Mouse (Mus musculus) brain, adult 2 months (tissue): Measurements from ENCODE around the gene Calhm6.

Source experiments
- DNase-seq: peaks from one replicate; pipeline ENCODE4 v3.0.0; 2011; ENCODE audit warnings: low read depth, low spot score

Gene Calhm6

DNA sequence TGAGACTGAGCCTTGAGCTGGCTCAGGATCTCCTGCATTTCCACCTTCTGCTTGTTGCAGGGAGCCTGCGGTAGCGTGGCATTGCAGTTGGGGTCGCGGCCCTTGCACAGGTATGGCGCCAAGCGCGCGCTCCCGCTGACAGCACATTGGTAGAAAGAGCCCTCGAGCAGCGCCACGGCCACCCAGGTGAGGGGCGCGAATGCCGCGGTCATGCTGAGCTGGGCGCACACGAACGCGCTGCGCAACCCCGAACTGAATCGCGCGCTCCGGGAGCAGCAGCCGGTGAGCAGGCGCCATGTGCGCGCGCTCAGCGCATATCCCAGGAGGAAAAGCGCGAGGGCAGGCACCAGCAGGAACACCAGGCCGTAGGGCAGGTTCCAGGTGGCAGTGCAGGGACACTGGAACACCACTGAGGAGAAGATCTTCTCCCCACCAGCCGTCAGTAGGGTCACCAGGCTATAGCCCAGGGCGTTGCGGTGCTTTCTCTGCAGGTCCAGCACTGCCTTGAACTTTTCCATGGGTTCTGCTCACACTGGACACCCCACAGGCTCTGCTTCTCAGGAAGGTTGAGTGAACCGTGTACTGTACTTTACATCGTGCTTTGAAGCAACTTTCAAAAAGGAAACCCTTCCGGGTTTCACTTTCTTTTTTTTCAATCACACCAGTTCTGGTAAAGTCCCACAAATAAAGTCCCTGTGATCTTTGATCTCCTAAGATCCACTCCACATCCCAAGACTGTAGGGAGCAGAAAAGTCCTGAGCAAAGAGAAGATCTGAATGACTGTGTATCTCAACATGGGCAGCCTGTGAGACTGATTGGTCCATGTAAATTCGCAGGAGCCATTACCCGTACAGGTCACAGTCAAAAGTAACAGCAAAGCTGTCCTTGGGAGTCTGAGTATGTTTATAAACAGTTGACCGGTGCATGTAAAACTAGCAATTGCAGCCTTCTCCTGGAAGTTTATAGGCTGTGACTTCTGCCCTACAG, at the start of gene Calhm6:
TSS of gene Calhm6 (minus strand) at position 593 of the 987 bp plus-strand sequence.
- peak; percentile 69 for DNase-seq

DNA sequence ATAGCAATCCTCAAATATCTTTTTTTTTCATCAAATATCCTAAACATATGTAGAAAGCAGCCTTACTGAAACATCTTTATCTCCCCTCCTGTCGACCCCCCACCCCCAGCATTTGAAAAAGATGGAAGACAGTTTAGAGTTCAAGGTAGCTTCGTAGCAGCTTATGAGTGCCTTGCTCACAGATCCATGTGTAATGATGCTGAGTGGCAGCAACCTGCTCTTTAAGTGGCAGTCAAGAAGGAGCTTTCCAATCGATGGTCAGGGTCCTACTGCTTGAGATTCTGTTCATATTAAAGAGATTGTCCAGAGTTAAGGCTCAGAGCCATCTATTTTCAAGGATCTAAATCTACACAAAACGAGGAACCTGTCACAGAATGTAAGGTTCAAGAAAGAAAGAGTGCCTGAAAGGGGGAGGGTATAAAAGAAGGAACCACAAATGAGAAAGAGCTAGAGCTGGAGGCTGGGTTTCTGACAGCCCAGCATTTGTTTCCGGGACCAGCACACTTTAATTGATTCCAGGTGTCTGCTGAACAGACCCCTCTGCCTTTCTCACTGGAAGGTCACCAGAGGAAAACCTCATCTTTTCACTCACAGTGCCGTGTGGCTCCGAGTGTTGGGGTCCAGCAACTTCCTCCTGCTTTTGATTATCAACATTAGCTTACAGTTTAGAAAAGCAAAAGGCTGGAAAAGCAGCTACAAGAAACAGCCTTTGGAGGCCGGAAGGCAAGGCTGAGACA, 48.3 kb upstream of the Calhm6 start:
- DNase-seq, result no peak

DNA sequence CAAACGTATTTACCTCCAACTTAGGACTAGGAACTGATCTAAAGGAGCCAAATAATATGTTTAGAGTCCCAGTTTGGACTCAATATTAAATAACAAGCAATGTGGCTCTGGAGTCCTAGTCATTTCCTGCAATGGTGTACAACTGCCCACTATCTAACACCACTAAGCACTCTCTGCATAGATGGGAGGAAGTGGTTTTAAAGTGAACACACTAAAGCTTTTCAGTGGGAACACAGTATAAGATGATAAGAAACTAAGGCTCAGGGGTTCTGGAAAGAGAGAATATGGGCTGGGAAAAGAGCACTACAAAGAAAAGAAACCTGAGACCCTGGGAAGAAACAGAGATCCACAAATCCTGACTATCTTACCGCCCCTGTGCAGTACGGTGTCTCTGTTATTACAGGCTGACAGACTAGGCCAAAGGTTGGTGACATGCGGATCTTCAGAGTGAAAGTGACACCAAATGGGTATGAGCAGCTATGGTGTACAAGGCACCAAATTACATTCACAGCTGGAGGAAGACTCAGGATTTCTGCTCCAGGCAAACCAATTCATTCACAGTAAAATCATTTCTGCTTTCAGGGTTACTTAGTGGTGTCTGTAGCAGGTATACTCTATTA, 45.0 kb upstream of the Calhm6 start:
- DNase-seq, result no peak

DNA sequence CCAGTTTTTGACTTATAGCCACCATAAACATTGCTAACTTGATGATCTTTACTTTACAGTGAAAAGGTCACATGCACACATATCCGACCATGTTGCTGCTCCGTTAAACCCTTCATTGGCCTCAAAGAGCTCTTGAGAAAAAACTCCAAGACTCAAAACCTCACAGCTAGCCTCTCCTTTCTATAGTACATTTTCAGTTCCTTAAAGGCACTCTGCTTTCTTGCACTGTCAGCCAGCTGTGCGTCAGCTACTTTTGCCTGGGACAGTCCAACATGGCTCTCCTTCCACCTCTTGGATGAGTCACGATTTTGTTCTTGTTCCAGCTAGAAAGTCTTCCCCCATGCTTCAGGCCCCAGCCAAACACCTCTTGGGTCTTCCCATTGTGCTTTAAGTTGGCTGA, 43.9 kb upstream of the Calhm6 start:
- DNase-seq, result peak; percentile 18

DNA sequence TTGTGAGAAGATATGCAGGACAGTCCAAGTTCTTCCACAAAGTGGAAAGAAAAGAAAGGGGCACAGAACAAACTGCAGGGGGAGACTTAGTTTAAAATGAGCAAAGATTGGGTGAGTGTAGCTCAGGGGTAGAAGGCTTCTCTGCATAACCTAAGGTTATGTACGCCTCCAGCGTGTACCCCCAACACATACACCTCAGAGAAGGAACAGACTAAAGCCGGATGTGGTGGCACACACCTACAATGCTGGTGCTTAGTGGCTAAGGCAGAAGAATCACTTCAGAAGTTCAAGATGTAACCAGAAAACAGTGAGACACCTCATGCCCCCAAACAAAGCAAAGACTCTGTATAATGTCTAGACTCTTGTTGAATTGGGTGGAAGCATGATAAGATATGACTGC, 43.4 kb upstream of the Calhm6 start:
- DNase-seq, result no peak

DNA sequence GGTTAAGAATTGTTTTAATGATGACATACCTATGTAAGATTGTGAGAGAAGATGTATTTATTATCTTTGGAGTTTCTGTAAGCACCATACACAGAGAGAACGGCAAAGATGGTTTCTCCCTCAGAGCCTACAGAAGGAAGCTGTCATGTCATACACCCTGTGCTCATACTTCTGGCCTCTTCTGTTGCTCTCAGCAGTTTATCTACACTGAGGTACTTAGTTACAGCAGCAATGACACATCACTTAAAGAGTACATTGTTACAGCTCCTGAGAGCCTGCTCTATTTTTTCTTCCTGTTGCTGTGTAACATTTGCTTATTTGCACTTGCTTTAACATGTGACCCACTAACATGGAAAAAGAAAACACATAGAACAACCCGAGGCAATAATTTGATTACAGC, 39.2 kb upstream of the Calhm6 start:
- DNase-seq, result no peak

DNA sequence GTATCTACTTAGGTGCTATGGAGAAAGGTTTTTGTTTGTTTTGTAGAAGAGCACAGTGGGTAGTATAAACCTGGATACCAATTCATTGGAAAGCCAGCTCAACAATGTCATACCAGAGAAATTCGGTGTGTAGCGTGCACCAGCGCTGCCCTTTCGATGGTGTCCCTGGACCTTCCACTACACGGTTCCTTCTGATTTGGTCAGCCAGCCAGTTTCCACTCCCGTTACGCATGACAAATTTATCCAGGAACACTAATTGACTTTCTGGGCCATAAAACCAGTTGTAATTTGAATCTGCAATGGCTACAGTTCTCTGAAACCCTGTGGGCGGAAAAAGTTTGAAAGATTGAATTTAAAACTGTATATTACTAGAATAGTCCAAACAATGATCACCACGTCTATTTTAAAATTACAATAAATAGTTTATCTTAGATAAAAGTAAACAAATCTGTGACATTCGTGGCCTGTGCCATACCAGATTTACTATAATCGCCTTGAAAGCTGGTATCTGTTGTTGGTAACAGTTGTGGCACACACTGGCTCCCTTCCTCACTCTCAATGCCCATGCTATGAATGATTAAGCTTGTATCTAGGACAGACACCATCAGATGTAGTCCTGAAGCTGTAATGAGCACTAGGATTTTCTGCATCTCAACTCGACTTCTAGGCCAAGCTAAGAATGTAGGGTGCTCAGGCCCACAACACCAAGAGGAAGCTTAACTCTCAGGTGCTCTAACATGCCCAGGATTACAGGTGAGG, 28.2 kb upstream of the Calhm6 start:
- DNase-seq, result no peak

DNA sequence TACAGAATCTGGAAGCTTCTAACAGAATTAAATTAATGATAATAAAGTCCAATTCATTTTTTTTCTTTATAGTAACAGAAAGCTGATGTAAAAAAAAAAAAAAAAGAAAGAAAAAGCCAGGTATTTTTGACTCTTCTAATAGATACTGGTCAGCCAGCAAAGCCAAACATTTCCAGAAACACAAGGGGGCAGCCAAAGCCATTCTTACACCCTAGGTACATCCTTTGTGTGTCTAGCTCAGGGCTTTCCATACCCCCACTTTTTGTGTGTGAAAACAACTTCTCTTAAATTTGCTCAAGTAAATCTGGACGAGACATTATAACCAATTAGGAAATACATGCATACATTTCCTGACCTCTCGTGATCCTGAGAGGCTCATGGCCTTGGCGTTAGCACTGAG, 24.0 kb upstream of the Calhm6 start:
- DNase-seq, result peak; percentile 37

DNA sequence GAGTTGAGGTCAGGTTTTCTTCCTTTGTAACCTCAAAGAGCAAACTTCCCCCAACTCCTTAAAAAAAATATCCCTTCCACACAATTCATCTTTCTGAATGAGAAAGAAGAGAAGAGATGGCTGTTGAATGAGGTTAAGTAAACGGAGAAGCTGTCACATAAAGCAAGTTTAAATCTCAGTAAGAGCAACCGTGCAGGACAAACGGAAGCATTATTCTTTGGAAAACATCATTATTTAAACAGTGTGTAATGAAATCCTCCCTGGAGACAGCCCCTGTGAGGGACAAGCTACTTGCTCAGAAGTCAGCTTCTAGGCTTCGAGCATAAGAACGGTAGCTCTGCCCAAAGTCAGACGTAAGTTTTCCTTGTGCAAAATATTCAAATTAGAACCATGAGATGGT, 22.7 kb upstream of the Calhm6 start:
- DNase-seq, result no peak

DNA sequence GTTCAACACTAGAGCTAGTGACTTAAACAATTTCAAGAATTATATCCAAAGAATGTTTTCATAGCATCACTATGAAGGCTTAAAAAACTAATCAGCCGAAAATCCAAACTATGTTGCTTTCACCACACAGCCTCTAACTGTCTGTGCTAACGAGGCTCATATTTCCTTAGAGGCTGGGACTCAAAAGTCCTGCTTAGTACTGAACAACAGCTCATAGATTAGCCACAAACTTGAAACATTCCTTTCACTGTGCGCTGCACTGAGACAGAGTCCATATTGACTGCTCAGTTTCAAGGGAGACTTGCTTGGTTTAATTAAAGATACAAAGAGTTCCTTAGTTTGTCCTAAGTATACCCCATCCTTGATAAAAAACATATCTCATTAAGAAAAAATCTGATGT, 22.0 kb upstream of the Calhm6 start:
- DNase-seq, result no peak

DNA sequence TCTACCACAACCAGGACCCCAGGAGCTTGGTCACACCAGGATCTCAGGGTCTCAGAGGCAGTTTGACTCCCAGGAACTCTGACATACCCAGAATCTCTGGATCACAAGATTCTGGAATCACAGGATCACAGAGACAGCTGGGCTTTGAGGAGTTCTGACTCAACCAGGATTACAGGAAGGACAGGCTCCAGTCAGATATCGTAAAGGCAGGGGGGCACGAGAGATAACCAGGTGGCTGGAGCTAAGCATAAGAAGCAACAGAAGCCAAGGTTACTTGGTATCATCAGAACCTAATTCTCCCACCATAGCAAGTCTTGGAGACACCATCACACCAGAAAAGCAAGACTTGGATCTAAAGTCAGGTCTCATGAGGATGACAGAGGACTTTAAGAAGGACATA, 13.9 kb upstream of the Calhm6 start:
- DNase-seq, result no peak

DNA sequence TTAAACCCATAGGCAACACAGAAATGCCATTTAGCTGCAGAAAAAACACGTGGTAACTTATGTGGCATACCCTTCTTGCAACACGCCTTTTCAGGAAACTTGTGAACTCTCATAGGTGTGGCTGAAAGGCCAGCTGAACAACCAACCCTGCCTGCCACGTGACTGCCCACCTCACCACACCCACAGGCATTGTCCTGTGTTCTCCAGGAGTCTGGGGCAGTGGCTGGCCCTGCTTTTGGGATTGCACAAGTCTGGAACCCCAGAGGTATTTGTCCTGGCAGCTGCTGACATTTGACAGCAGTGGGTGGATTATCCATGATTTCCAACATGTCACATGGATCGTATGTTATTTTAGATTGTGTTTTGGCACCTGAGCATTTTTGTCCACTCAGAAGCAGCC, 12.0 kb upstream of the Calhm6 start:
- no peak for DNase-seq

DNA sequence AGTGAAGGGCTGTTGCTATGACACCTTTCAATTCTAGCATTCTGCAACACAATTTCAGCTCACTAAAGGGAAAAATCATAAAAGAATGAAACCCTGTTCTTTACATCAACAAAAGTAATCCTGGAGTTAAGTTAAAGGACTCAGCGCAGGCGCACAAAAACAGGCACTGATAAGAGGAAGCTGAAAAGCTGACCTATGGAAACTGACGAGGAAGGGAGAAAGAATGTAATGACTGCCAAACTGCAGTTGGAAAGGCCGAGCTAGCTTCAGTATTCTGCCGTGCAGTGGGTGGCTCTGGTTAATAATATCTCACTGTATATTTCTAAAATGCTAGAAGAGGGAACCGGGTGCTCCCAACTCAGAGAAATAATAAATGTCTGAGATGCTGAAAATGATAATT, 10.2 kb upstream of the Calhm6 start:
- DNase-seq, result peak; percentile 27

DNA sequence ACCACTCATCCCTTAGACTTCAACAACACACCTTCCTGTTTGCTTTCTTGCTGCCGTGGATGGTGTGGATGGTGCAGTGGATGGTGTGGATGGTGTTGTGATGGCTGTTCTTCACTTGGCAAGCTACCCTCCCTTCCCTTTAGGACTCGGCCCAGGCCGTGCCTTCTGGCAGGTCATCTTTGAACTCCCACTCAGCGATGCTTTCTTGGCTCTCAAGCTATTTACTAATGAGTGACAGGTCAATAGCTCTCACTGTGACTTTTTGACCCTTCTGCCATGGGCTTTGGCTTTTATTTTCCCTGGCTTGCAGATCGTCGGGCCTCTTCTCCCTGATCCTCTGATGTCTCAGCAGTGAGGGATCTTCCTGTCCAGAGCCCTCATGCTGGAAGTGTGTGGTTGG, 8.6 kb upstream of the Calhm6 start:
- DNase-seq, result no peak

DNA sequence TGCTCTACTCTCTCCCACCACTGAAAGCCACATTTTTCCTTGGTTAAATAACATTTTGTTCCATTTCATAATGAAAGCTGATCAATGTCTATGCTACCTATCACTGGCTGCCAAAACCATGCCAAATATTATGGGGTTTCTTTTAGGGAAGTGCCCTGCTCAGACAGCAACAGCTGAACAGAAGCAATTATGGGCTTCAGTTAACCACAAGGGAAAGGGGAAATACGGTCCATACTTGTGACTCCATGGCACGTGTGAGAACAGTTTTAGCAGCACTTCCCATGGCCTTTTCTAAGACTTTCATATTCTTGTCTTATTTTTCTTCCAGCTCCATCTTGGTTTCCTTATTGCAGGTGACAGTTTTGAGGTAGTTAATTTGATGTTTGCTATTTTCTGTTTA, 3.6 kb upstream of the Calhm6 start:
- no peak for DNase-seq

DNA sequence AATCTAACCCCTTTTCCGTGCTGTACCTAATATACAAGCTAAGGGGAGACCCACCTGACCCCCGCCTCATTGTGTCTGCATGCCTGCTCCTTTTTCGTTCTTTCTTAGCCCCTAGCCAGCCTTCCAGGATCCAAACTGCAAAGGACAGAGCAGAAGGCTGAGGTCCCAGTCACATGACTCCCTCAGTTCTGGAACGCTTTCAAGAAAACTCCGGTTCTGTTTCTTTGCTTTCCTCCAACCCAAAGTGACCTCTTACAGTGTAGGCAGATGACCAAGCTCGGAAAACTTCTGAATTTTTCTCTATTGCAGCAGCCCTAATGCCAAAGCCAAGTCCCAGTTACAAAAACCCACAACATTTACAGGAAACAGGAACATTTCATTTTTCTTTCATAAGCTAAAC, 607 bp upstream of the Calhm6 start:
- no peak for DNase-seq

DNA sequence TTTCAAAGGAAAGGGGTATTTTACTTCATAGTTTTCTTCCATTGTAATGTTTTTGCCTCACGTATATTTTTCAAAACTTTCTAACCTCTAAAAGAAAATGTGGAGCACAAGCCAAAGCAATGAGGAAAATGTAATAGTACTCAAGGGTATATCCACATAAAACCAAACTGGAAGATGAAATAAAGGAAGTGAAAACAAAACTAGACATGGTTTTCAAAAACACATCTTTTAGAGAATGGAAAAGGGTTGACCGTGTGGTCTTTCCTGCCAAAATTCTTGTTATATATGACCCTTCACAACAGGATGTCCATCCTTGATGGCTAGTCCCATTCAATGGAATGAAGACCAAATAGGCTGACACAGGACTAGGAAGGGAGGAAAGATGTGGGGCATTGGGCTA, 9.4 kb downstream of the Calhm6 start:
- DNase-seq, result no peak

DNA sequence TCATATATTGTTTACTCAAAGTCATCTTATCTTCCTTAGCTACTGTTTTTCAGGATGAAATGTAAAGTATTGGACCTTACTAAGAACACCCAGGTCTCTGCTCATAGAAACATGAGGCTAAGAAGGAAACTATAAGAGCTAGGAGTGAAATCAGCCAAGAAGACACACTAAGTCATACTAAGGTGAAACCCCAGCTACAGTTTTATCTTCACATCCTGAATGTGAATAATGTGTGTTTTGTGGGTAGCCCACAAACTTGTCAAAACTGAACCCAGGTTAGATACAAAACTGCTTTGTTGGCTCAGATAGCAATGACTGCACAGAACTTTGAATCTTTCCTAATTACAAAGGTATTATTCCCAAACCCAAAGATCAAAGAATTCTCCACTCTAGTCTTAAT, 10.0 kb downstream of the Calhm6 start:
- no peak for DNase-seq

DNA sequence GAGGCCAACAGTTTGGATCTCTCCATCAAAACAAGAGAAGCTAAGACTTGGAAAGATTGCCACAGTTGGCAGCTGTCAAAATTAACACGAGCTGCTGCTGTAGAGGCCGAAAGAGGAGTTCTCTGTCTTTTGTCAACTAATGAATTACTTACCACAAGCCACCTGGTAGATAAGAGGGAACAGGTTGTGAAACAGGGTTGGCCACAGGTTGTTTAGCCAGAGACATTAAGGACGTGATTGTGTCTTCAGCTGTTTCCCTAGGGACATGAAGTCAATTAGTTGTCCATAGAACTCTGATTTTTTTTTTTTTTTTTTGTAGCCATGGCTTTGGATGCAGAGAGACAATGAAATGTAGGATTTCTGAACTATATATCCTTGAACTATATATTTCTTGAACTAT, 10.7 kb downstream of the Calhm6 start:
- no peak for DNase-seq

DNA sequence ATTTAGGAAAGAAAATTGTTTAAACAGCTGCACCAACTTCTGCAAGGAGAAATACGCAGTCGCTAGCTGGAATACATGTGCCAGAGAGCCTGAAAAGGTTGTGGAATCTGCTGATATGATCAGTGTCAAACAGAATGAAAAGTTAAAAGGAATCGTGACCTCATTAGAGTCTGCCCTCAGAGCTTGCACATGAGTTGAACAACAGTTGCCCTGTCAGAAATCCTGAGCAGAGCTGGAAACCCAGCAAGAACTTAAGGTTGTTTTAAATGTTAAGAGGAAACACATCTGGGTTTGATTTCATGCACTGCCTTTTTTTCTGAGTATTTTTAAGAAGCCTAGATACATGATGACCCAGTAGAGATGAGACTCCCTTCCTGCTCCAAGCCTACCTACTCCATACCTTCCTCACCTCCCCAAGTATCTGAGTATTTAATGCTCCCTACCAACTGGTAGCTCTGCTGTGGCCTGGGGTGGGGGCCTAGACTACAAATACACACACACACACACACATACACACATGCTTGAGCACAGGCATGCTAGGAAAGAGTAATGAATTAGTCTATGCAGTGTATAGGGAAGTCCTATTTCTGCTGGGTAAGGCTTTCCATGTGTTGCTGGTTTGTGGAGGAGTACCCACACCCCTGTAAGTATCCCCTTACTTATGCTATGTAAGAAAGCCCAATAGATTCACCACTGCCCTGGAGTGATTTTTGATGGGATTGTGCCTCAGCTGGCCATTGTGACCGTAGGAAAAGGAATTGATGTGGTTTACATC, 15.6 kb downstream of the Calhm6 start:
- DNase-seq, result no peak

DNA sequence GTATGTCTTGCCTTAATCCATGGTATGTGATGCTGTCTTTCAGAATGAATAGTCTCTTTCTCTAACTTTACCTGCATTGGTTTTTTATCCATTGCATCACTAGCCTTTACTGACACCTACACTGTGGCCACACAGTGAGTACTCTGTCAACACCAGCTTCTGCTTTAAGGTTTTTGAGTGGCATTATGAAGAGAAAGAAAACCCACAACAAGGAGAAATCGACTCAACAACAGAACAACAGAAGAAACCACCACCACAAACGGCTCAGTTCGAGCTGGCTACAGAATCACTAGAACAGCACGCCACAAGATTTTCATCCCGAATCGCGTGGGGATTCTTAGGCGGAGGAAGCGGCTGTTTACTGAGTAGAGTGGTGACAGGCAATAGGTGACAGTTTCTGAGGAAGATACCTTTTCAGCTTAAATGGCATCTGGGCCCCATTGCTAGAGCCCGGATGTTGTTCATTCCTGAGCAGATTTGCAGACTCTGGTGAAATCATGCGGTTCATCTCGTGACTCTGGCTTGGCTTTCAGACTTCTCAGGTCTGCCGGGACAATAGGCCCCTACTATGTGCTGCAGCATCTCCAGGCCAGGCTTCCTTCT, 16.8 kb downstream of the Calhm6 start:
- DNase-seq, result no peak
